Mouse (Mus musculus) NIH3T3 (cell line): ENCODE measurements around the gene Bdh1.

ENCODE experiments used
- DNase-seq: peaks from one replicate; pipeline ENCODE4 v3.0.0-alpha.2; 2012; ENCODE audit warnings: low read depth

Bdh1 gene

DNA sequence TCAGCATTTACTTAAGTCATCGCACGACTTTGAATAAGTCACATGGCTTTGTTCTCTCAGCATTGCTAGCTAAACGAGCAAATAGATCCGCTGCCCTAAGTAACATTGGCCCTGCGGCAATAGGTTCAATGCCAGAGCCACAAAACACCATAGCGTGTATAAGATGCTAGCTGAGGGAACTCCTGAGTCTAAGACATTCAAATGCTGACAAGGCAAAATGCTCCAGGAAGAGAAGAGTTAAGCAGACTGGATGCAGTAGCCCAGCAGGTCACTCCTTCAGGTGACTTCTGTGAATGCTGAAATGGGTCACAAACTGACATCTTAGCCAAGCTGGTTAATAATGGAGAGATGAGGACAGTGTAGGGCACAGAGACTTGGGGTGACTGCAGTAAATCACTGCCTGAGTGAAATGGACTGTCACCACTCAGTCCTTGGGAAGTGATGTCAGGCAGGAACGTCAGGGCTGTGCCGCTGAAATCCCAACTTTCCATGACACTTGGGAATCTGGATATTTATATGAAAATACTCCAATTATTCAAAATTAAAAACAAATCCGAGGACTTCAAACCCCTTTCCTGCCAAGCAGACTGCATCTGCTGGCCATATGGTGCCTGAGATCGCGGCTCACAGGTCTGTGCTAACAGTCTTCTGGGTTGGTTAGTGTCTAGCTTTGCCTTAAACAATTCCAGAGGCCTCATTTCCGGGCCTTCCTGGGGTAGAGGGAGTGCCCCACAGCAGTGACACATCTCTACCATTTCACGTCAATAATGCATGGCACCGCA, 79.1 kb downstream of the Bdh1 start:
- DNase-seq, result no peak

DNA sequence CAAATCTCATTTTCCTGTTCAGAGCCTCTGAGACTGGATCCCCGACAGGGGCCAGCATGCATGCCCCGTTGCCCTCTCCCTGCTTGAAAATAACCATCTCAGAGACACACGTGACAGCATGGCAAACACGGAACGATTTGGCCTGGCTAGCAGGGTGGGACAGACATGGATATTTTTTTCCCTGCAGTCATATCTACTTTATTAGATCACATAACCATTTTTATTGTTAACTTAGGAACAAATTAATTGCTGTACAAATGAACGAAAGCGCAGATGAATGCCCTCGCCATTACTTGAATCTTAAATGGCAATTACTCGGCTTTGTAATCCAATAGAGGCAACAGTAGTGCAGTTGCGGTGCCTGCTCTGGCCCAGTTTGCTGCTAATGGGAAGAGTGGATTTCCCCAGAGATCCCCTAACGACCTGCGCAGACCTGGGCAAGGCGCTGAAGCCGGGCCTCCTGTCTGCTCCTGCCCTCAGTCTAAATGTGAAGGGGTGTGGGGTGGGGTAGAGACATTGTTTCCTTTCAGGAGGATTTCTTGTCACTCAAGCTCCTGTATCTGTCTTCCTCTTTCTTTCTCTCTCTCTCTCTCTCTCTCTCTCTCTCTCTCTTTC, 79.8 kb downstream of the Bdh1 start:
- DNase-seq, result no peak

DNA sequence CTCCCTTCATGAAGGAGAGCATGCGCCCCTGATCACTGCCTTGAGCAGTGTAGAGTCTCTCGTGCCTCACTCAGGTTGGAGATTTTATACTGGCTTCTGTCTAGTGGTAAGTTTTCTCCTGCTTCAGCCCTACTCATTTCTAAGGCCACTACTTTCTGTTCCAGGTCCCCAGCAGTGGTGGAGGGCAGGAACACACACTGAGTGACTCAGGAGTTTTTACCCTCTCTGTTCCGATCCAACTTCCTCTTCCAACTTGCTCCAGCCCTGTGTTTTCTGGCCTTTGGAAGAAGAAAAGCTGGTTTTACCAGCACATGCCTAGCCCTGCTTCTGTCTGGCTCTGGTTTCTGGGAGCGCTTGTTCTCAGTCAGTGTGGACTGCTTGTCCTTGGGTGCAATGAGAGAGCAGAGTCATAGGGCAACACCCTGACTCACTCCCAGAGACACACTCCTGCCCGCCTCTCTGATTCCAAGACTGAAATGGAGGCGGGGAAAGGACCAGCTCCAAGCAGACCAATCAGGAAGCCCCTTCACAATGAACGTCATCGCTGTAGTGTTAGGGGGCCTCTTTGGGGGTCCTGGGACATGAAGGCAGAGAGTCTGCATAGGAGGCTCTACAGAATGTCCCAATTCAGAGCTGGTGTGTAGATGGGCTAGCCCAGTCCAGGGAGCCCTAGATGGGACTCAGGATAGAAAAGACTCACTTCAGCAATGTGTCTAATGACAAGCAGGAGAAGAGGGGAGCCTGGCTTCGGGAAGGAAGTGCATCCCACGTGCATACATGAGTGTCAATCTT, 84.8 kb downstream of the Bdh1 start:
- peak; percentile 78 for DNase-seq

DNA sequence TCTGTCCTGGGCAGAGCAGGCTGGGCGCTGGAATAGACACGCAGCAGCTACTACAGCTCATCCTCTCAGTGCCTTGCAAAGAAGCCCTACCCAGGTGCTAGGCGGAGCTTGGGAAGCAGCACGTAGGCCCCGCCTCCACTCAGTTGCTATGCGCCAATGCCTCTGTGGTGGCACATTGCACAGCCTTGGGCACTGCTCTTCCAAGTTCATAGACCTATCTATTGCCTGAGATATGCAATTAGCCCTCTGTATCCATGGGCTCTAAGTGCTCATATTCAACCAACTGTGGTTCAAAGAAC, 85.3 kb downstream of the Bdh1 start:
- DNase-seq, result no peak

DNA sequence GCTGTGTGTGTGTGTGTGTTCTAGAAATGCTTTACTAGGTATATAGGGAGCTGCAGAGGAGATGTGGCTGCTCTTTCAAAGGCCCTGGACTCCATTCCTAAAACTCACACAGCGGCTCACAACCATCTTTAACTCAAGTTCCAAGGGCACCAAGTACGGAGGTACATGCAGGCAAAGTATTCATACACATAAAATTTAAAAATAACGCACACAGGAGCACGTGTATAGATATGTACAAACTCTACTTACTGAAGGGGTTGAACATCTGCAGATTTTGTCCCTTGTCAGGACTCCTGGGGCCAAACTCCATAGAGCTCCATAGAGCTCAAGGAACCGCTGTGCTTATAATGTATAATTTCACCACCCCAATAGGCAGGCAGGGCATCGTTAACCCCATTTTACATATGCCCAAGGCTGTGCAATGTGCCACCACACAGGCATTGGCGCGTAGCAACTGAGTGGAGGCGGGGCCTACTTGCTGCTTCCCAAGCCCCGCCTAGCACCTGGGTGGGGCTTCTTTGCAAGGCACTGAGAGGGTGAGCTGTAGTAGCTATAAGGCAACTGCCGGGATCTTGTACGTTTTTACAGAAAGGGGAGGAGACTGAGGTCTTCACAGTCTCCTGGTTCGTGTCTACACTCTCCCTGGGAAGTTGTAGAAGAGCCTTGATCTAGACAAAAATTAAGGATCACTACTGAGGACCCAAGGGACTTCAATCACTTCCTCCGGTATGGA, 85.9 kb downstream of the Bdh1 start:
- DNase-seq, result no peak
